Comparison of ENCODE assay signal across 9 mouse cellular contexts in the genomic region with DNA sequence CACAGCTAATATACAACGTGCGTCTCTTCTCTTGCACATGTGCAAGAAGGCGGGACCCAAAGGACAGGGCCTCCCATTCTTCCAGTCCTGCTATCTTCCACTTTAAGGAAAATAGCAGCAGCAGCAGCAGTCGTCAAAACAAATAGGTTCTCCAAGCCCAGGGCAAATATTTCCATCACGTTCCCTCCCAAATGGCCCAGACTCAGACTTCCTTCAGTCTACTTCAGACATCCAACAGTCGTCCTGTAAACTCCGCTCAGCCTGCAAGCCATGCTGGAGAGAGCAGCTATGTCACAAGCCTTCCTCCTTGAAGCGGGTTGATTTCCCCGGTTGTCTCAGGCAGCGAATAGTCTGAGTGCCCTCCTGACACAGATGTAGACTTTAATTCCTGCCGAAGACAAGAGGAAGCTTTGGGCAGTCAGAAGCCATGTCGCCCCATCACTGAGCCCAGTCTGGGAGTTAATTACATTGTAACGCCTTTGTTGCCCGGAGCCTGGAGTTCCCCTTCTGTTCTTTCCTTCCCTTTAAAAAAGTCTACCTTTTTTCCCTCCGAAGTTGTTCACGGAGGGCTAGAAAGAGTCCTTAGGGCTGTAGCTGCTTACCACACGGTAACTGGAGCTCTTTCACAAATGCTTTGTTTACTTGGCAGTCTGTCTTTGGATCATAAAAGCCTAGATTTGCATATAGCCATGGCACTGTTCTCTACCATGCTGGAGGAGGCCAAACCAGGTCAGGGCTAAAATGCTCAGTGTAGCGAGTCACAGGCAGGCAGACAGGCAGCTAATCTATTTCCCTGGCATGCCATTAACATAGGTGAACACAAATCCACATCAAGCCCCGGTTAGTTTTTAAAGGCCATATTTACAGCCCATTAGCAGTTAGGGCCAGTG.
DNase-seq lines count a peak whose midpoint lies in the region; ATAC-seq lines count a peak whose summit lies in the region.
"Had no signal": no experiment of that assay in that cellular context is flagged by ENCODE, and none has a peak within 500 bp of the region (broad histone marks: within the 10 kb centered on the region; RNA-seq: fewer than 3 reads in every experiment).

No protein-coding gene starts in this region.

- no peaks in the 10 kb centered on the region for H3K27me3 ChIP-seq in lung, embryonic 15.5 days
- H3K27me3 ChIP-seq in heart, embryonic 14.5 days (ENCODE audit: control insufficient read depth, insufficient read depth, low read length), result no peaks in the 10 kb centered on the region
- H3K27me3 ChIP-seq in stomach, embryonic 16.5 days (ENCODE audit: control insufficient read depth, insufficient read depth, low read length), result no peaks in the 10 kb centered on the region

- 39% methylated on average over 19 of the region's 19 CpGs for WGBS in lung, embryonic 15.5 days
- WGBS in heart, embryonic 14.5 days, result 47% methylated on average over 19 of the region's 19 CpGs
- WGBS in stomach, embryonic 16.5 days, result 39% methylated on average over 19 of the region's 19 CpGs

- peaks cover 15% of the 10 kb centered on the region for H3K4me1 ChIP-seq in lung, embryonic 15.5 days
- peaks cover 0 to 8% of the 10 kb centered on the region in 2 experiments; a peak in 2 of 4 replicates for H3K4me1 ChIP-seq in heart, embryonic 14.5 days (ENCODE audit: control insufficient read depth in 2 of 2, insufficient read depth in 2 of 2, low read length in 2 of 2)
- H3K4me1 ChIP-seq in stomach, embryonic 16.5 days (ENCODE audit: control insufficient read depth, insufficient read depth, low read length), result peaks cover 13% of the 10 kb centered on the region; the same call in 1 of the 2 replicates

- no peak for DNase-seq in lung, adult 18-20 months
- DNase-seq in kidney, postnatal 36 days, result peak; percentile 31 to 67
- DNase-seq in layer of hippocampus, adult 18-20 months (ENCODE audit: low spot score in 2 of 2), result no peak
- DNase-seq in cerebellum, adult 11-12 months, result no peak
- DNase-seq in cerebellum, postnatal 4 days (ENCODE audit: low spot score in 2 of 2), result no peak

- peak overlapping the region; percentile 18 for H3K27ac ChIP-seq in lung, embryonic 15.5 days
- peak overlapping the region; percentile 39 to 59; a peak in 3 of 4 replicates for H3K27ac ChIP-seq in heart, embryonic 14.5 days (replicated peaks in 1 of 2; ENCODE audit: control insufficient read depth in 1 of 2, insufficient read depth in 1 of 2, low read depth in 2 of 2, low read length in 2 of 2)
- 0 out of 2 replicates have a peak overlapping the region, but pooled peaks have one; percentile 0 for H3K27ac ChIP-seq in stomach, embryonic 16.5 days (ENCODE audit: low read length)

- no peak overlapping the region for H3K4me3 ChIP-seq in lung, embryonic 15.5 days
- no peak overlapping the region for H3K4me3 ChIP-seq in heart, embryonic 14.5 days (ENCODE audit: control insufficient read depth in 1 of 2, insufficient read depth in 1 of 2, low read depth in 1 of 2, low read length in 2 of 2)
- no peak overlapping the region for H3K4me3 ChIP-seq in stomach, embryonic 16.5 days (replicated peaks; ENCODE audit: low read length)

- no peak overlapping the region for H3K9ac ChIP-seq in lung, embryonic 15.5 days
- H3K9ac ChIP-seq in heart, embryonic 14.5 days (ENCODE audit: low read length), result no peak overlapping the region
- no peak overlapping the region for H3K9ac ChIP-seq in stomach, embryonic 16.5 days (ENCODE audit: low read length)

- no peaks in the 10 kb centered on the region for H3K9me3 ChIP-seq in lung, embryonic 15.5 days
- H3K9me3 ChIP-seq in heart, embryonic 14.5 days (ENCODE audit: control insufficient read depth, low read length), result no peaks in the 10 kb centered on the region
- peaks cover 3% of the 10 kb centered on the region; the same call in 1 of the 2 replicates for H3K9me3 ChIP-seq in stomach, embryonic 16.5 days (replicated peaks; ENCODE audit: control insufficient read depth, low read length)
- H3K9me3 ChIP-seq: G1E had no signal

- H3K36me3 ChIP-seq in lung, embryonic 15.5 days, result no peaks in the 10 kb centered on the region
- H3K36me3 ChIP-seq in heart, embryonic 14.5 days (ENCODE audit: control insufficient read depth, insufficient read depth, low read length), result no peaks in the 10 kb centered on the region
- no peaks in the 10 kb centered on the region for H3K36me3 ChIP-seq in stomach, embryonic 16.5 days (ENCODE audit: control insufficient read depth, insufficient read depth, low read length)
- H3K36me3 ChIP-seq: G1E had no signal

- no peak for ATAC-seq in lung, embryonic 15.5 days (ENCODE audit: borderline replicate concordance, extremely low read depth, low FRiP score, low TSS enrichment)
- ATAC-seq in heart, embryonic 14.5 days (ENCODE audit: insufficient number of reproducible peaks, insufficient read depth, low FRiP score, low read depth), result peak; percentile 17; the same call in 1 of the 2 replicates
- no peak for ATAC-seq in stomach, embryonic 16.5 days (ENCODE audit: insufficient read depth, low FRiP score)

- no peak overlapping the region for H3K4me2 ChIP-seq in lung, embryonic 15.5 days
- no peak overlapping the region for H3K4me2 ChIP-seq in heart, embryonic 14.5 days (ENCODE audit: low read length)
- no peak overlapping the region for H3K4me2 ChIP-seq in stomach, embryonic 16.5 days (ENCODE audit: low read depth, low read length)

Comparison
In these comparisons a context has a peak if more than half of its experiments do, and no peak if none do; other contexts are left out.
1. DNase-seq: peak in kidney, postnatal 36 days (2 of 2); none in lung, adult 18-20 months (0 of 2), layer of hippocampus, adult 18-20 months (0 of 2), cerebellum, adult 11-12 months (single experiment) and cerebellum, postnatal 4 days (0 of 2).
2. Peak in every context shown above with its lines, with median percentiles within 50 percentile points of each other: H3K27ac ChIP-seq.